Mouse (Mus musculus) layer of hippocampus, adult 11-12 months (tissue): ENCODE measurements around the gene Dhdds.

Experiments
- DNase-seq: peaks from one replicate; pipeline ENCODE4 v3.0.0; 2022; ENCODE audit warnings: low spot score

The Dhdds gene

DNA sequence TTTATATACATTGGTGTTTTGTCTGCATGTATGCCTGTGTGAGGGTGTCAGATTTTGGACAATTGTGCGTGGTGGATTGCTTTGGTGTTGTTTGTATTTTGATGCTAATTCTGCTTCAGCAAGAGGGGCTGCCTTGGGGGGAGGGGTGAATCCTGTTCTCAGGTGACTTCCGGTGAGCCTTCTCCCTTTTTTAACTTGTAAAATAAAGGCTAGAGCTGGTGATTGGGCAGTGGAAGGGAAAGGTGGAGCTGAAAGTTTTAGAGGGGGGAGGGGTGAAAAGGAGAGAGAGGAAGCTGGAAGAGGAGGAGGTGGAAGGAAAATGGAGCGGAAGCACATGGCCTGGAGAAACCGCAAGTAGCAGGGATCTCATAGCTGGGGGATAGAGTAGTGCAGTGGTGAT is 44.4 kb downstream of the Dhdds start:
- no peak for DNase-seq

DNA sequence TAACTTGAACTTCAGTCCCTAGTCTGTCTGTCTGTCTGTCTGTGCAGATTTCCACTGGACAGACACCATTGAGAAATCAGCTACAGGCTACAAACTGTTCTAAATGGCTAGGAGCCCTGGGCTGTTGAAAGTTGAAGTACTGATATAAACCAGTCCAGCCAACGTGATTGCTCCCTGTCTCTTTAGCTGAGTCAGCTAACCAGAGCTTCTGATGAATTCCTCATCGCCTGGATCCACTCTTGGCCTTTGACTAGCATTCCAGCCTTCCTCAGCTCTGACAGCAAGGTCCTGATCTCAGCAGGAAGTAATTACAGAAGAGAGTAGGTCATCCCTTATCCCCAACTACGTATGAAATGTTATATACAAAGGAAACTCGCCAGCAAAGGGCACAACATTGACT is 54.0 kb downstream of the Dhdds start:
- no peak for DNase-seq

DNA sequence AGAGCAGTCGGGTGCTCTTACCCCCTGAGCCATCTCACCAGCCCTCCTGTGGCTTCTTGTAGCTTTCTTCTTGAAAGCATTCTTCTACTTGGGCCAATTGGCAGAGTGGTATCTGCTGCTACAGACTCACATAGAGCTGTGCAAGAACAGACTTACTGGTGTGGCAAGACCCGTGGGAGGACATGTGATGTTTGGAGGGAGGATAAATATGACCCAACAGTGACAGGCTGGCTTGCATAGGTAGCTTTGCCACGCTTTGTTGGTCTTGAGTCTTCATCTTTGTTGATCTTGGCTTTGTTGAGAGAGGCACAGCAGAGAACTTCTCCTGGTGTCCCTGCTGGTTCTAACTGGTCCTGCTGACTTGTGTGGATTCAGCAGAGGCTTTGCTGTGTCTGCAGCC is 56.9 kb downstream of the Dhdds start:
- no peak for DNase-seq

DNA sequence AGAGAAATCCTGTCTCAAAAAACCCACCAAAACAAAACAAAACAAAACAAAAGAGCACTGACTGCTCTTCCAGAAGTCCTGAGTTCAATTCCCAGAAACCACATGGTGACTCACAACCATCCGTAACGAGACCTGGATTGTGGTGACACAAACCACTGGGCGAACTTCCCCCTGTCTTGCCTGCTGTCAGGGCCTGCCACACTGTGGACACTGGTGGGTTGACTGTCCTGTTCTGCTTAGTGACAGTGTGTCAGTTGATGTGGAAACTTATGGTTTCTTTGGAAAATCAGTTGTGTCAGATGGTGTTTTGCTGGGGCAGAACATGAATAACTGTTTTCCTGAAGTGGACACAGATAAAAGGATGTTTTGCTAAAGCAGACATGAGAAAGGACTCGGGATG is 58.0 kb downstream of the Dhdds start:
- no peak for DNase-seq

DNA sequence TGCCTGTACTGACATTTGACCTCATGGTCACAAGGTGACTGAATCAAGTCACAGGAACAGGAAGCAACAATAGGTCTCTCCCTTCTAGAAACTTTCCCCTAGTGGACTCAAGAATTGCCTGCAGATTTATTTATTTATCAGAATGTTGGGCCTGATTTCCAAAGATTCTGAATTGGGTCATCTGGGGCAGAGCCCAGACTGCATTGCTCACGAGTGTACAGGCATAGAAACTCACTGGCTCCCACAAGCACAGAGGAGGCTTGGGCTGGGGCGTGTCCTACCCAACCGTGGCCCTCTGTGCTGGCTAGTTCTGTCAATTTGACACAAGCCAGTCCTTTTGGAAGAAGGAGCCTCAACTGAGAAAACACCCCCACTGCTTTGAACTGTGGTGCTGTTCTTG is 59.1 kb downstream of the Dhdds start:
- DNase-seq, result no peak

DNA sequence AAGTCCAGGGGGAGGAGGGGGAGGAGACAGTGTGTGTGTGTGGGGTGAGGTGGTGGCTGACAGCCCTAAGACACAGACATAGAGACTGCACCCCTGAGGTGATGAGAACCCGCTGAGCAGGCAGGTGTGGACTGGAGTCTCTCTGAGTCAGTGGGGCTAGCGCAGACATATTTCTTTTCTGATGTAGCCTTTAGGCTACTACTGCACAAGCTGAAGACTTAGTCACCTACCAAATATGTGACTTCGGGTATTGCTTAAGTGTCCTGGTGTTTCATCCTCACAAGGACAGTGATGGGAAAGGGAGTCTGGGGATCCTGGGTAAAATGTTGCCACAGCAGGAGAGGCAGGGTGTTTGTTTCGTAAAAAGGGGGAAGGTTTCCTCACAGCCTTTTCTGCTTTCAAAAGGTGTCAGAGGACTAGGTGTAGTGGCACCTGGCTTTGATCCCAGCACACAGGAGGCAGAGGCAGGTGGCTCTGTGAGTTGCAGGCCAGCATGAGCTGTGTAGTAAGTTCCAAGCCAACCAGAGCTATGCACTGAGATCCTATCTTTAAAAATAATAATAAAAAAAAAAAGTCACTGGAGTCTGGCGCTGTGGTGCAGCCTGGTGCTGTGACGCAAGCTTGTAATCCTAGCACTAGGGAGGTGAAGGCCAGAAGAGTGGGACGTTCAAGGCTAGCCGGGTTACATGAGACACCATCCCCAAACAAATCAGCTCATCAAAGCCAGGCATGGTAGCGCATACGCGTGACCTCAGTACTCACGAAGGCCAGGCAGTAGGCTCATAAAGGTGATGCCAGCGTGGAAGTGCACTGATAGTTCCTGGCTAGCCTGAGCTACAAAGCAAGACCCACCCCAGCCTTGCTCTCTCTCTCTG is 60.1 kb downstream of the Dhdds start:
- no peak for DNase-seq

DNA sequence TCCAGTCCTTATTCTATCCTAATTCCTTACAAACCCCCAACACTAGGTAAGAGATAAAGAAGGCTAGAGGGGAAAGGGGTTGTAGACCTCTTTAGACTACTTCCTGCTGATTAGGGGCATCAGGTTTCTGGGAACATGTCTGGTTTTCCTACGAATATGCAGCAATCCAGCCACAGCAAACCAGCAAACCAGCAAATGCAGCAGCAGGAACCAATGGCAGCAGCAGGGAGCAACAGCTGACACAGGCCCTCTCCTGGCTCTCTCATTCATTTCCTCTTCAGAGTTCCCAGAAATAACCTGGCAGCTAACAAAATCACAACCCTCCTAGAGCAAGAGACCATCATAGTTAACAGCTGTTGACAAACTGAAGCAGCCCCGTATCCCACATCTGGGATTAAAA is 62.6 kb downstream of the Dhdds start:
- no peak for DNase-seq

DNA sequence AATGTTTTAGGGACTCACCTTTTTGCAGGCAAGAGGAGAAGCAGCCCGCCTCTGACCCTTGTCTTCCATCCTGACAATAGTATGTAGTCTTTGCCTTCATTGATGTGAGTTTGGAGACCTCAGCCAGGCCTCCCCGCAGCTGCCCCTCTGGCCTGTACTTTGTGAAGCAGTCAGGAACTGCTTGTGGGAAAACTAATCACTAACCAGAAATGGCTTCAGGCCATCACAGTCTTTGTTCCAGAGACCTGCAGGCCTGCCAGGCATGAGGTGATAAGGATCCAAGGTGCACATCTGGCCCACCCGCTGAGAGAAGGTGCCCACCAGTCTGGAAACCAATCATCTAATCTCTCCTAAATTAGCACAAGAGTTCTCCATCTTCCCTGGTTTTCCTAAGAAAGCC is 68.9 kb downstream of the Dhdds start:
- no peak for DNase-seq

DNA sequence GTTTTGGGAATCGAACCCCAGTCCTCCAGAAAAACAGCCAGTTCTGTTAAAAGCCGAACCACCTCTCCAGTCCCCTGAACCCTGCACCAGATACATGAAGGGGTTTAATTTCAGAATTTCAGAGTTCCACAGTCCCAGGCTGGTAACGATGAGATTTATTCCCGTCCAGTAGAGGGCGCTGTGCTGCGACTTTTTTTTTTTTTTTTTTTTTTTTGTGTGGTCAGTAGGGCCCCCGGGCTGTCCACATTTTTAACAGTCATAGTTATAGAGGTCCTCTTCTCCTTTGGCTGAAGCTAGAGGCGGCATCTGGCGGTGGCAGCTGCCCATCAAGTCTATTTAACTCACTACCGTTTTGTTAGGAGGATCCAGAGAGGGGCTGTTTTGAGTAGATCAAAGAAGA is 69.4 kb downstream of the Dhdds start:
- DNase-seq, result no peak

DNA sequence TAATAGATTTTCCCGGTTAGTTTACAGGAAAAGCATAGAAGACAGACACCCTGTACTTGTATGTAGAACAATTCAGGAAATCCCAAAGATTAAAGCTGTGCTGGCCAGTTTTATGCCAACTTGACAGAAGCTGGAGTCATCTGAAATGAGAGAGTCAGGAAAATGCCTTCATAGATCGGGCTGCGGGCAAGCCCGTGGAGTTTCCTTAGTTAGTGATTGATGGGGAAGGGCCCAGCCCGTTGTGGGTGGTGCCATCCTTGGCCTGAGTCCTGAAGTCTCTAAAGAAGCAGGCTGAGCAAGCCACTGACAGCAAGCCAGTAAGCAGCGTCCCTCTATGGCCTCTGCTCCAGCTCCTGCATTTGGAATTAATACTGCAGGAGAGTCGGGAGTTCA is 71.4 kb downstream of the Dhdds start:
- DNase-seq, result no peak

DNA sequence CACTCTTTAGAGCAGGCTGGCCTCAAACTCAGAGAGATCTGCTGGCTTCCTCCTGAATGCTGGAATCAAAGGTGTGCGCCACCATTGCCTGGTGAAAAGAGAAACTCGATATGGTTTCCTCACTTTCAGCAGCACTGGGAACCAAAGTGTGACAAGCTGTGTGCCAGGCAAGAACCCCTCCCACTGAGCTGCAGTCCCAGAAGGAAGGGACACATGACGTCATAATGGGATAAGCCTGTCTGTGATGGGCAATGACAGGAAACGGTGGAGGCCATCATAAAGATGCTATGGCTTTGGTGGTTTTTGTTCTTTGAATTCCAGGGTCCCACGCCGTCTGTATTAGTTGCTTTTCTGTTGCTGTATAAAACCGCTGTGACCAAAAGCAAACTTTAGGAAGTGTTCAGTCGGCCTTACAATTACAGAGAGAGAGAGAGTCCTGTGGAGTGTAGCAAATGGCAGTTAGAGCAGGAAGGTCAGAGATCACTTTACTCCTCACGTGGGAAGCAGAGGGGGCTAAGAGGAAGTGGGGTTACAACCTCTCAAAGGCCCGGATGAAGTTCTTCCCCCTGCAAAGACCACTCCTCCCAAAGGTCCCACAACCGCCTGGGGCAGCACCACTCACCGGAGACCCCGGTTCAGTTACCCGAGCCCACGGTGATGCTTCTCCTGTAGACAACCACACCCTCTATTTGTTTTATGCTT is 72.0 kb downstream of the Dhdds start:
- DNase-seq, result no peak

DNA sequence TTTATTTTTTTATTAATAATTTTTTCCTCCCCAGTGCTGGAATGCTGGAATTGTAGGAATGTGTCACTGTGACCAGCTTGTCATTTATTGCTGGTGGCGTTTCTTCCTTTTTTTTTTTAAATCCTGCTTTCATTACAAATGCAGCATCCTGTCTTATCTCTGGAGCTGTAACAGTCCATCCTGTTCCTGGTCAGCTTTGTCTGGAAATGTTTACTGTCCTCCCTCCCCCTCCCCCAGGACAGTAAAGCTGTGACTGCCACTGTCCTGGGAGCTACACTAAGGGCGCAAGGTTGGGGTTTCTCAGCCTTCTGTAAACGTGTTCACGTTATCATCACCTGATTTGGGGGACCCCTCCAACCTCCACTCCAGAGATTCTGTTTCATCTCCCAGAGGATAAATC is 75.5 kb downstream of the Dhdds start:
- no peak for DNase-seq

DNA sequence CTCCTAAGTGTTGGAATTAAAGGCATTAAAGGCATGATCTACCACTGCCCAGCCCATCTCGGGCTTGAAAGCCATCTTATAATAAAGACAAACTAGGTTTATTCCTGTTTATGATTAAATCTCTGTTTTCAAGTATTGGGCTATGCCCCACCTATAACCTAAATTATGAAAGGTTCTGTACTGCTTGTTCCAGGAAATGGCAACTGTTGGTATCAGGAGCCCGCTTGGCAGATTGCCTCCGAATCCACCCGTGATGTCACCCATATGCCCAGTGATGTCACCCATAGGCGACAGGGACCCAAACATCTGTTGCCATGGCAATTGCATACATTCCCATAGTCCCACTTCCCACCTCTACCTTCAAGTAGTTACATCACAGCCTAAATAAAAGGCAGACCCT is 77.0 kb downstream of the Dhdds start:
- no peak for DNase-seq
